9 mouse cellular contexts compared by ENCODE assay signal in the genomic region with DNA sequence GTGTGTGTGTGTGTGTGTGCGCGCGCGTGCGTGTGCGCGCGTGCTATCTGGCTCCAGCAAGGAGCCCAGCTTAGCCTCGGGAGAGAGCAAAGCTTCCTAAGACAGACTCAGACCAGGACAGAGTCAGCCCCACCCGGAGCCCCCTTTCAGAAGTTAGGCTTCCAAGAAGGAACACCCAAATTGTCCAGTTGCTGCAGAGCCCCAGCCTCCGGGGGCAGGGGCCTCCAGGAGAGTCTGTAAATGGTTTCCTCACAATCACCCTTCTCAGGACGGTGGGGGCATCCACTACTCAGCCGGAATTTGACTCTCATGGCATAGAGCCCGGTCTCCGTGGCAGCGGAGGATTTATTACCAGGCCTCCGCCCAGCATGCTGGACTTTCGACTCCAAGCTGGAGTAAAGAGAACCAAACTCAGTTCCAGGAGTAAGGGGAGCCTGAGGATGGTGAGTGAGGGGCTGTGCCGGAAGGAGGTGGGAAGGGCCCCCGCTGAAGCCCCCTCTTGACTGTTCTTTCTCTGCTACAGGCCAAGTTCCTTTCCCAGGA. TPM values are rescaled to one million over a fixed set of nuclear protein-coding genes. Genes with fewer than 3 reads are reported as not detected.
DNase-seq lines count a peak whose midpoint lies in the region; ATAC-seq and TF ChIP-seq lines count a peak whose summit lies in the region.
"Had no signal": no experiment of that assay in that cellular context is flagged by ENCODE, and none has a peak within 500 bp of the region (broad histone marks: within the 10 kb centered on the region; RNA-seq: fewer than 3 reads in every experiment).

Calml4 (plus strand) TSS at position 362 of the 543 bp plus-strand sequence.

- no peak for ATAC-seq in hindbrain, embryonic 11.5 days (ENCODE audit: low FRiP score)
- ATAC-seq in forebrain, postnatal 0 days = no peak
- ATAC-seq in hindbrain, embryonic 13.5 days (ENCODE audit: low FRiP score) = no peak
- ATAC-seq in limb, embryonic 15.5 days (ENCODE audit: insufficient number of reproducible peaks, low FRiP score, low TSS enrichment, low read depth) = peak; percentile 74

- no peak for DNase-seq in hindbrain, embryonic 10.5 days (ENCODE audit: low spot score)
- no peak for DNase-seq in hindbrain, embryonic 11.5 days (ENCODE audit: low spot score)
- DNase-seq in forebrain, postnatal 0 days = peak; percentile 13
- DNase-seq in neural tube, embryonic 10.5 days (ENCODE audit: extremely low spot score, low spot score) = peak; percentile 50
- DNase-seq in thymus, postnatal 4 days = no peak
- DNase-seq in cerebellum, adult 11 months = no peak

- WGBS in hindbrain, embryonic 10.5 days = 67% methylated on average over 20 of the region's 20 CpGs
- 63% methylated on average over 20 of the region's 20 CpGs for WGBS in hindbrain, embryonic 11.5 days
- 52% methylated on average over 20 of the region's 20 CpGs for WGBS in forebrain, postnatal 0 days
- 34% methylated on average over 12 of the region's 20 CpGs for WGBS in hindbrain, embryonic 13.5 days
- 20% methylated on average over 20 of the region's 20 CpGs for WGBS in limb, embryonic 15.5 days

- no peaks in the 10 kb centered on the region for H3K9me3 ChIP-seq in hindbrain, embryonic 10.5 days
- H3K9me3 ChIP-seq in hindbrain, embryonic 11.5 days (ENCODE audit: control insufficient read depth, low read length) = no peaks in the 10 kb centered on the region
- H3K9me3 ChIP-seq in forebrain, postnatal 0 days (ENCODE audit: low read length) = no peaks in the 10 kb centered on the region
- no peaks in the 10 kb centered on the region for H3K9me3 ChIP-seq in hindbrain, embryonic 13.5 days
- H3K9me3 ChIP-seq in limb, embryonic 15.5 days = no peaks in the 10 kb centered on the region

- no peak within 1 kb of the TSS for H3K4me2 ChIP-seq in hindbrain, embryonic 11.5 days (replicated peaks; ENCODE audit: low read depth, low read length)
- no peak within 1 kb of the TSS for H3K4me2 ChIP-seq in forebrain, postnatal 0 days (ENCODE audit: low read depth)
- 0 out of 2 replicates have a peak within 1 kb of the TSS, but pooled peaks have one; percentile 13 for H3K4me2 ChIP-seq in hindbrain, embryonic 13.5 days
- peak within 1 kb of the TSS; percentile 49 for H3K4me2 ChIP-seq in limb, embryonic 15.5 days

- no peak within 1 kb of the TSS for H3K9ac ChIP-seq in hindbrain, embryonic 11.5 days (ENCODE audit: low read depth, low read length)
- H3K9ac ChIP-seq in forebrain, postnatal 0 days = no peak within 1 kb of the TSS
- no peak within 1 kb of the TSS; the same call in 1 of the 2 replicates for H3K9ac ChIP-seq in hindbrain, embryonic 13.5 days
- H3K9ac ChIP-seq in limb, embryonic 15.5 days = 0 out of 2 replicates have a peak within 1 kb of the TSS, but pooled peaks have one; percentile 8

- no peaks in the 10 kb centered on the region for H3K27me3 ChIP-seq in hindbrain, embryonic 10.5 days (ENCODE audit: insufficient read depth, poor library complexity, severe bottlenecking)
- no peaks in the 10 kb centered on the region for H3K27me3 ChIP-seq in hindbrain, embryonic 11.5 days (ENCODE audit: control insufficient read depth, insufficient read depth, low read length)
- no peaks in the 10 kb centered on the region for H3K27me3 ChIP-seq in forebrain, postnatal 0 days (ENCODE audit: insufficient read depth, low read length)
- H3K27me3 ChIP-seq in hindbrain, embryonic 13.5 days = 0 out of 2 replicates have a peak, but pooled peaks cover 6% of the 10 kb centered on the region
- H3K27me3 ChIP-seq in limb, embryonic 15.5 days = no peaks in the 10 kb centered on the region
- H3K27me3 ChIP-seq: CH12.LX had no signal

- peak within 1 kb of the TSS; percentile 19 for H3K27ac ChIP-seq in hindbrain, embryonic 10.5 days
- H3K27ac ChIP-seq in hindbrain, embryonic 11.5 days (ENCODE audit: low read depth, low read length) = no peak within 1 kb of the TSS
- H3K27ac ChIP-seq in forebrain, postnatal 0 days (ENCODE audit: low read depth, low read length) = no peak within 1 kb of the TSS
- H3K27ac ChIP-seq in hindbrain, embryonic 13.5 days = peak within 1 kb of the TSS; percentile 48
- peak within 1 kb of the TSS; percentile 84 for H3K27ac ChIP-seq in limb, embryonic 15.5 days

- TF ChIP-seq CTCF in forebrain, postnatal 0 days (IDR thresholded peaks at IDR 0.05; ENCODE audit: low read depth) = no peak

- peaks cover 32% of the 10 kb centered on the region for H3K4me1 ChIP-seq in hindbrain, embryonic 10.5 days (replicated peaks)
- peaks cover 5% of the 10 kb centered on the region; the same call in 1 of the 2 replicates for H3K4me1 ChIP-seq in hindbrain, embryonic 11.5 days (replicated peaks; ENCODE audit: control insufficient read depth, insufficient read depth, low read length)
- H3K4me1 ChIP-seq in forebrain, postnatal 0 days (ENCODE audit: insufficient read depth) = no peaks in the 10 kb centered on the region
- peaks cover 26% of the 10 kb centered on the region for H3K4me1 ChIP-seq in hindbrain, embryonic 13.5 days (replicated peaks)
- H3K4me1 ChIP-seq in limb, embryonic 15.5 days = peaks cover 47% of the 10 kb centered on the region

- no peaks in the 10 kb centered on the region for H3K36me3 ChIP-seq in hindbrain, embryonic 10.5 days
- no peaks in the 10 kb centered on the region for H3K36me3 ChIP-seq in hindbrain, embryonic 11.5 days (ENCODE audit: control insufficient read depth, insufficient read depth, low read length)
- H3K36me3 ChIP-seq in forebrain, postnatal 0 days (ENCODE audit: insufficient read depth) = no peaks in the 10 kb centered on the region
- no peaks in the 10 kb centered on the region for H3K36me3 ChIP-seq in hindbrain, embryonic 13.5 days
- H3K36me3 ChIP-seq in limb, embryonic 15.5 days = no peaks in the 10 kb centered on the region

- no peak within 1 kb of the TSS for H3K4me3 ChIP-seq in hindbrain, embryonic 10.5 days
- no peak within 1 kb of the TSS for H3K4me3 ChIP-seq in hindbrain, embryonic 11.5 days (ENCODE audit: low read depth, low read length)
- no peak within 1 kb of the TSS for H3K4me3 ChIP-seq in forebrain, postnatal 0 days (ENCODE audit: low read depth, low read length)
- H3K4me3 ChIP-seq in hindbrain, embryonic 13.5 days = no peak within 1 kb of the TSS
- peak within 1 kb of the TSS; percentile 27 for H3K4me3 ChIP-seq in limb, embryonic 15.5 days

RNA-seq across cellular contexts. Expression of gene Calml4, which starts in this region (rescaled TPM):
- polyA plus RNA-seq in hindbrain, embryonic 10.5 days (2016; fragmentation: Nextera tagmentation; extraction: Ambion mirVana) = 0.71 and 6.4 TPM in 2 replicates
- polyA plus RNA-seq in hindbrain, embryonic 11.5 days (2014; fragmentation: Nextera tagmentation; extraction: Ambion mirVana) = 4.5 and 7.5 TPM in 2 replicates
- total RNA-seq in forebrain, postnatal 0 days (2014; rRNA removed) = 2.6 and 6.5 TPM in 2 replicates
- 13.0 and 13.5 TPM in 2 replicates for polyA plus RNA-seq in forebrain, postnatal 0 days (2015; fragmentation: Nextera tagmentation; extraction: Ambion mirVana)
- 10.4 and 21.2 TPM in 2 replicates for polyA plus RNA-seq in hindbrain, embryonic 13.5 days (2015; fragmentation: Nextera tagmentation; extraction: Ambion mirVana)
- 16.2 and 19.4 TPM in 2 replicates for polyA plus RNA-seq in limb, embryonic 15.5 days (2015; fragmentation: Nextera tagmentation; extraction: Ambion mirVana)
- total RNA-seq: CH12.LX had no signal

Comparison
In these comparisons a context has a peak if more than half of its experiments do, and no peak if none do; other contexts are left out.
1. H3K27ac ChIP-seq: peak in hindbrain, embryonic 10.5 days (single experiment), hindbrain, embryonic 13.5 days (single experiment) and limb, embryonic 15.5 days (single experiment); none in hindbrain, embryonic 11.5 days (single experiment) and forebrain, postnatal 0 days (single experiment).
2. H3K4me2 ChIP-seq: peak in hindbrain, embryonic 13.5 days (single experiment) and limb, embryonic 15.5 days (single experiment); none in hindbrain, embryonic 11.5 days (single experiment) and forebrain, postnatal 0 days (single experiment).
3. DNase-seq: peak in forebrain, postnatal 0 days (single experiment) and neural tube, embryonic 10.5 days (single experiment); none in hindbrain, embryonic 10.5 days (single experiment), hindbrain, embryonic 11.5 days (single experiment), thymus, postnatal 4 days (single experiment) and cerebellum, adult 11 months (single experiment).